Mouse (Mus musculus) C2C12 (cell line): ENCODE results near the gene Itprid2.

Source experiments
- CEBPB ChIP-seq: IDR thresholded peaks from one replicate; pipeline ENCODE4 v1.6.1; 2011; ENCODE audit warnings: low read depth, mild to moderate bottlenecking, control low read depth, moderate library complexity
- CTCF ChIP-seq: IDR thresholded peaks from one replicate; pipeline ENCODE4 v1.5.1; 2011; ENCODE audit not compliant: control insufficient read depth, insufficient read depth, insufficient read length
- MAX ChIP-seq: IDR thresholded peaks from one replicate; pipeline ENCODE4 v1.6.1; 2011; ENCODE audit warnings: mild to moderate bottlenecking, control low read depth
- MYOD1 ChIP-seq: IDR thresholded peaks from one replicate; pipeline ENCODE4 v1.6.1; 2011; ENCODE audit warnings: low read depth; ENCODE audit not compliant: control insufficient read depth, insufficient read length
- MYOG ChIP-seq: IDR thresholded peaks from one replicate; pipeline ENCODE4 v1.6.1; 2011; ENCODE audit not compliant: control insufficient read depth, insufficient read length; ENCODE audit errors: extremely low read depth
- USF1 ChIP-seq: IDR thresholded peaks from one replicate; pipeline ENCODE4 v1.6.1; 2011; ENCODE audit warnings: low read depth, mild to moderate bottlenecking, control low read depth, moderate library complexity

- TF ChIP-seq CTCF (no peak), USF1 (no peak), MYOG (no peak), MYOD1 (no peak), MAX (no peak), CEBPB (no peak)
Measured at GRCm38 (mm10) chr2:79651185-79651584, 16.0 kb downstream of the Itprid2 start.
